Mouse (Mus musculus) left cerebral cortex, adult 2 months (tissue): ENCODE results near the gene Ech1. TPM values are rescaled to one million over a fixed set of nuclear protein-coding genes. Genes with fewer than 3 reads are reported as not detected.

Experiments
- DNase-seq, 2 experiments: peaks; one replicate each; pipeline ENCODE4 v3.0.0; 2021 to 2022; ENCODE audit warnings: low spot score in 2 of 2, mixed read lengths in 1 of 2; ENCODE audit errors: extremely low spot score in 1 of 2
- H3K27ac ChIP-seq: fragments of 200-600 bp; 2 replicates; pipeline ENCODE4 v1.8.1; 2022
- H3K4me3 ChIP-seq: fragments of 200-600 bp; 2 replicates; pipeline ENCODE4 v1.8.1; 2022
- CTCF ChIP-seq: fragments of 200-600 bp; IDR thresholded peaks from 2 replicates; pipeline ENCODE4 v1.8.1; 2022; ENCODE audit warnings: antibody characterized with exemption, mild to moderate bottlenecking, moderate library complexity
- intact Hi-C: fragments of 180-260 bp; cut with DNase I; formaldehyde crosslinking; loops from one replicate; pipeline ENCODE4 v1.15.1; 2025
- total RNA-seq, 2 experiments: library from RNA; stranded (reverse); gene quantifications; 2 replicates each; pipeline ENCODE4 v1.2.3; 2021

Gene Ech1
- total RNA-seq, 2 experiments from 2014 or later: 46.3 to 49.8 TPM

DNA sequence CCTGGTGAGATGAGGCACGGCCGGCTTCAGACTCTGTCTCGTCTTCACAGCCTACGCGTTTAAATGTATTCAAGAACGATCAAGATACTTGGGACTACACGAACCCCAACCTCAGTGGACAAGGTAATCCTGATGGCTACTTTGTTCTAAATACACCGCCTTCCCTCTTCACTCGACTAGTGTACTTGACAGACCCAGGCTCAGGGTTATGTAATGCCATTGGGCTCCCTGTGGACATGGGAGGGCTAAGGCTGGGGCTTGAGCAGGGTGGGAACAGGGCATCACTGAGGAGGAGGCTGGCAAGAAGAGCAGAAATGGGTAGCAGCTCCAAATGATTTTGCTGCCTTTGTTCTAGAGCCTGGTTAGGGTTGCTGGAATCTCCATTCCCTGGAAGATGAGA lies 9.8 kb upstream of the Ech1 start:
- no peak overlapping the region for H3K27ac ChIP-seq
- DNase-seq: no peak
- intact Hi-C loops: no loop called here
- H3K4me3 ChIP-seq: no peak overlapping the region
- no peak for TF ChIP-seq CTCF

DNA sequence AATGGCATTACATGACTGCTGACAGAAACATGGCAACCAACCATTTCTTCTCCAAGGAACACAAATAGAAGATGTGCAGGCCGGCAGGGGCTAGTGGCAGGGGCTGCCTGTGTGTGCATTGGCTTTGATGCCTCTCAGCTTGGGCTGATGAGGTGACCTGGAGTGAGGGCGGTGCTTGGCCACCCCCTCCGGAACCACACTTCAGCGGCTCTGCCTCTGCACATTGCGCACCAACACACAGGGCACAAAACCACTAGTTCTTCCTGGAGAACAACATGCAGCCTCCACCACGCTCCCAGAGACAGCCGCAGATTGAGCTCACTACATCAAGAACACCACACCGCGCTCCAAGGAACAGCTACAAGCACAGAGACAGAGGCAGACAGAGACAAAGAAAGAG lies 8.8 kb upstream of the Ech1 start:
- DNase-seq: no peak
- Histone ChIP-seq H3K27ac (no peak overlapping the region), H3K4me3 (no peak overlapping the region)
- no peak for TF ChIP-seq CTCF
- intact Hi-C loops: no loop called here

DNA sequence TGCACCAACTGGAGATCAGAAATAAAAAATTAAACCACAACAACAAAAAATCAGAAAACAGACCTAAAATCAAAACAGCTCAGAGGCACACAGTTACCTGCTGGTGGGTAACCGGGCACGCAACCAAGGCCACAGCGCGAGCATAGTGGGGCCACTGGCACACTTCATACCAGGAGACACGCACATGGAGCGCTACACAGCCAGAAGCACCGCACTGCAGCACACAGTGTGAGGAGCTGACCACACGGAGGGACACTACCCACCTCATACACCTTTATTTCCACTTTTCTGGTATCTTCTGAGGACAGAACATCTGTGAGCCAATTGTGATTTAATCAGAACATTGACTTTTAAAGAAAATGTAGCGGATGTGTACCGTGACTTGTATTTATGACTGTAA lies 8.1 kb upstream of the Ech1 start:
- H3K4me3 ChIP-seq: no peak overlapping the region
- no peak for TF ChIP-seq CTCF
- intact Hi-C loops: no loop called here
- H3K27ac ChIP-seq: no peak overlapping the region; the same call in 1 of the 2 replicates
- DNase-seq: no peak

DNA sequence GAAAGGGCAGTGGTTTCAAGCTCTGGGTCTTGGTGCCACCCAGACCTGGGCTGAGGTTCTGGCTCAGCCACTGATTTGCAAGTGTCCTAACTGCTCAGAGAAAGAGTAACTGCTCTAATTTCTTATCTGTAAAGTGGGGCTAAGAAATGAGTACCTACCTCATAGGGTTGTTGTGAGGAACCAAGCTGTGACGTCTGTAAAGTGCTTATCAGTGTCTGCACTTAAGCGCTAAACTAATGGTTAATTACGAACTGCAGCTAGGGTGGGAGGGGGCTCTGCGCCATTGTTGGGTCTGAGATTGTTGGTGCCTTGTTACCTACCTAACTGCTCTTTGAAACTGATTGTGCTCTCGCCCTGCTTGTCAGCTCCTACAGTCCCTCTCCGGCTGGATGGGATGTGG lies 7.5 kb upstream of the Ech1 start:
- TF ChIP-seq CTCF: no peak
- no peak for DNase-seq
- H3K4me3 ChIP-seq: no peak overlapping the region
- H3K27ac ChIP-seq: no peak overlapping the region
- intact Hi-C loops: no loop called here

DNA sequence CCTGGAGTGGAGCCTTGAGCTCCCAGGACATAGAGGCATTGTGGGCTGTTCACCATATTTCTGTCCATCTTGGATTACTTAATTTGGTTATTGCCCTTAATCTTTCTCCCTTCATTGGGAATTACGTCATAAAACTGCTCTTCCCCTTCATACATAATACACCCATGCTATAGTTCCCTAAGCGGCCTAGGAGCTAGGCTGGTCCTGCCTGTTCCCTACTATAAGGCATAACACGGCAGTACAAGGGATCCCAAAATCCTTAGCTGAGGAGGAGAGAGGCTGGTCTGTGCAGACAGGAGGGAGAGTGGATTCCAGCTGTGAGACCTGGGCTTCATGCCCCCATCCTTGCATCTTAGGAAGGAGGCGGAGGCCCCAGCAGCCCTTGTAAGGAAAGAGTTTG lies 7.1 kb upstream of the Ech1 start:
- no peak overlapping the region for H3K27ac ChIP-seq
- no peak for DNase-seq
- no peak overlapping the region for H3K4me3 ChIP-seq
- no peak for TF ChIP-seq CTCF
- intact Hi-C loops: no loop called here

DNA sequence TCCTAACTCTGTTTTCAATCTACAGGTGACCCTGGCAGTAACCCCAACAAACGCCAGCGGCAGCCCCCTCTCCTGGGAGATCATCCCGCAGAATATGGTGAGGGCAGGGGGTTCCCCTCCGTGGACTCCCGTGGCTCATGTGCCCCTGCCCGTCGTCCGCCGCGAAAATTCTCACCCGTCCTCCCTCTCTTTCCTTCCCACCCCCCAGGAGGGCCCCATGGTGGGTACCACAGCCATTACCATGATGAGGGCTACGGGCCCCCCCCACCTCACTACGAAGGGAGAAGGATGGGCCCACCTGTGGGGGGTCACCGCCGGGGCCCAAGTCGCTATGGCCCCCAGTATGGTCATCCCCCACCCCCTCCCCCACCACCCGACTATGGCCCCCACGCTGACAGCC lies 6.6 kb upstream of the Ech1 start:
- intact Hi-C loops: no loop called here
- no peak for TF ChIP-seq CTCF

DNA sequence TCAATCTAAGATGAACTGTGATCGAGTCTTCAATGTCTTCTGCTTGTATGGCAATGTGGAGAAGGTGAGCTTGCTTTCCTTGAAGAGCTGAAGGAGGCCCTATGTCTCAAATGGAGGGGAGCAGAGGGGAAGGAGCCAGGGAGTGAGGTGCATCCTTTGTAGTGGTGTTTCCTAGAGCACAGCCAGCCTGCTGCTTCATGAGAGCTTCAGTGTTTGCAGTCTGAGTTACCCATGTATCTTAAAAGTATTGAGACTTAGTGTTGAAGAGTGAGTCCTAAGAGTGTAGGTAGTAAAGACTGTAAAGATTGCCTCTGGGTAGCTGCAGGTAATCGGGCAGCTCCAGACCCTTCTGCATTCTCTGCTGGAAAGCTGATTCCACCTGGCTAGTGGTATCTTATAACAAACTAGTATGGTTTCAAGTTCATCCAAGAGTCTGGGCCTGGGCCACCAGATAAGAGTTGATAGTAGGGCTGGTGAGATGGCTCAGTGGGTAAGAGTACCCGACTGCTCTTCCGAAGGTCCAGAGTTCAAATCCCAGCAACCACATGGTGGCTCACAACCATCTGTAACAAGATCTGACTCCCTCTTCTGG lies 6.1 kb upstream of the Ech1 start:
- no peak for DNase-seq
- intact Hi-C loops: no loop called here
- no peak for TF ChIP-seq CTCF
- H3K27ac ChIP-seq: no peak overlapping the region
- H3K4me3 ChIP-seq: no peak overlapping the region

More for the DNA sequence above, 6.6 kb upstream of the Ech1 start:
- no peak overlapping the region for H3K27ac ChIP-seq
- H3K4me3 ChIP-seq: no peak overlapping the region
- DNase-seq: no peak

DNA sequence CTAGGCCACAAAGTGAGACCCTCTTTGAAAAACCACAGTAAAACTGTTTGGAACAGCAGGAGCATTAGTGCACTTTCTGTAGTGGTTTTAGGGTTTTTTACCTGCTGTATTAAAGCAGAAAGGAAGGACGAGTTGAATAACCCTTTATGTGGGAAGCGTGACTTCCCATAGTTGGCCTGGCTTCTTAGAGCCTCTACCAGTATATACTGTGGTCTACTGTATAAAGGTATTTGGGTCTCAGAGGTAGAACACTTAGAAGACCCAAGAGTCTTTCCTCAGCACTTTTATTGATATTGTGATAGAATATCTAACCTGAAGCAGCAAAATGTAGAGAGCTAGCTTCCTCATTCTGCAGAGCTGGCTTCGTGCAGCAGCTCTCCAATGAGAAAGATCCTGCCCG lies 5.4 kb upstream of the Ech1 start:
- no peak overlapping the region for H3K27ac ChIP-seq
- TF ChIP-seq CTCF: no peak
- DNase-seq: no peak
- intact Hi-C loops: no loop called here
- H3K4me3 ChIP-seq: no peak overlapping the region

DNA sequence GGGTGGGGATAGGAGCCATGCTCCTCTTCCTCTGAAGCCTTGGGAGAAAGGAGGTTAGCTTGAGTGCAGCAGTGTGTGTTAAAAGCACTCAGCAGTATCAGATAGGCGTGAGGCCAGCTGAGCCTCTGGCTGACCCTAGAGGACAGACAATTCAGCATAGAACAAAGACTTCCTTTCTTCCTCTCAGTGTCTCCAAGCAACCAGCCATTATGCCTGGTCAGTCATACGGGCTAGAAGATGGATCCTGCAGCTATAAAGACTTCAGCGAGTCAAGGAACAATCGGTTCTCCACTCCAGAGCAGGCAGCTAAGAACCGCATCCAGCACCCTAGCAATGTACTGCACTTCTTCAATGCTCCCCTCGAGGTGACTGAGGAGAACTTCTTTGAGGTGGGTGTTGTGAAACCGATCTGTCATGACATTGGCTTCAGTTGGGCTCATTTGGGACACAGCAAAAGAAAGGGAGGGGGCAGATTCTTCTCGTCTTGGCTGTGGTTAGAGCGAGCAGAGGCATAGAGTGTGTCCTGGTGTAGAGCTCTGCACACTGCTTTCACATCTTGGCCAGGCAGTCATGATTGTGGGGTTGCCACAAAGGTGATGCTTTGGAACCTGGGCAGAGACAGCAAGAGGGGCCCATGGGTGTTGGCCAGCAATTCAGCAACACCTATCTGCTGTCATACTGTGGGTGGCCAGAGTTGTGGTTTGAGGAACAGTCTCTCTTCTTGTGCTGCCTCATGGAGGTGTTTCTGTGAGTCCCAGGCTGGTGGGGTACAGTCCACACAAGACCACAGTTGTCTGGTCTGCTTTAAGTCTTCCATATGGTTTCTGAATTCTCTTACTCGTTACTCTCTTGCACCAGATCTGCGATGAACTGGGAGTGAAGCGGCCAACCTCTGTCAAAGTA lies 4.4 kb upstream of the Ech1 start:
- no peak overlapping the region for H3K4me3 ChIP-seq
- intact Hi-C loops: loop anchor here (1.0 kb wide), 1 partner anchor 7 kb away; no protein-coding TSS in a partner anchor
- no peak for DNase-seq
- no peak; the same call in 1 of the 2 replicates for TF ChIP-seq CTCF
- H3K27ac ChIP-seq: peak overlapping the region; percentile 69

DNA sequence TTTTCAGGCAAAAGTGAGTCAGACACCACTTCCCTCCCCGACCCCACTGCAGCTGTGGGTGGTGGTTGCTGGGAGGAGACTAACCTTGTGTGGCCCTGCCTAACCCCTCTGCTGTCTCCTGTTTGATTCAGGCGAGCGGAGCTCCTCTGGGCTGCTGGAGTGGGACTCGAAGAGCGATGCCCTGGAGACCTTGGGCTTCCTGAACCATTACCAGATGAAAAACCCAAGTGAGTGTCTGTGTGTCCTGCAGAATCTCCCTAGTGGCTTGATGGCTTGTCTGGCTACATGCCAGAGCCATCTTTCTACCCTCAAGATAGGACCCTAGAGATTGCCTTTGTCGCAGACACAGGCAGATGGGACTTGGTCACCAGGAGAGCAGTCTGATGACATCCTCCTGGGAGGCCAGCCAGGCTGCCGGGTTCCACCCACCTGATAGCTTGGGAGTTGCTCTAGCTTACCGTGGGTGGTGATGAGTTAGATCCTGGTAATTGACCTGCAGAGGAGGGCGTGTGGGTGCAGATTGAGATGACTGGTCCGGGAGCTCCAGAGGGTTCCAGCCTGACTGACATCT lies 3.7 kb upstream of the Ech1 start:
- intact Hi-C loops: loop anchor here (1.0 kb wide), 1 partner anchor 8 kb away; no protein-coding TSS in a partner anchor
- TF ChIP-seq CTCF: no peak
- Histone ChIP-seq H3K27ac (peak overlapping the region; percentile 69), H3K4me3 (no peak overlapping the region)
- DNase-seq: peak; percentile 46 to 63

DNA sequence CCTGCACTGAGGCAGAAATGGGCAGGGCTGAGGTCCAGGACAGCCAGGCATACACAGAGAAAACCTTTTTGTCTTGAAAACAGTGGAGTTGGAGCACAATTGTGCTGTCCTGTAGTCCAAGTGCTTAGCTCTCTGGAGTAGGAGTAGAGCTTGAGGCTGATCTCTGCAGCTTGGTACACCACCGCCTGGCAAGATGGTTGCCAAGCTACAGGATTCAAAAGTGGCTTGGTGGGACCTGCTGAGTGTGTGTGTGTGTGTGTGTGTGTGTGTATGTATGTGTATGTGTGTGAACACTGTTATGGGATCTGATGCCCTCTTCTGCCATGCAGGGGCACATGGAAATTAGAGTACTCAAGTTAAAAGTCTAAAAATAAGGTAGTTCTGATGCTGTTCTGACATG lies 2.5 kb upstream of the Ech1 start:
- Histone ChIP-seq H3K27ac (no peak overlapping the region; the same call in 1 of the 2 replicates), H3K4me3 (no peak overlapping the region)
- no peak for DNase-seq
- no peak for TF ChIP-seq CTCF
- intact Hi-C loops: no loop called here
